Mouse (Mus musculus) ES-E14 (cell line): Measurements from ENCODE around the gene Nfe2l2.

Source experiments
- HCFC1 ChIP-seq: IDR thresholded peaks from 2 replicates; pipeline ENCODE4 v1.6.1; 2012; ENCODE audit warnings: low read length, inconsistent platforms, borderline replicate concordance; ENCODE audit not compliant: insufficient read depth
- ZC3H11A ChIP-seq: IDR thresholded peaks from 2 replicates; pipeline ENCODE4 v1.6.1; 2012; ENCODE audit warnings: low read depth, mild to moderate bottlenecking, inconsistent platforms, low read length, borderline replicate concordance
- ZNF384 ChIP-seq: IDR thresholded peaks from 2 replicates; pipeline ENCODE4 v1.6.1; 2012; ENCODE audit warnings: low read depth, low read length, inconsistent platforms

GRCm38 (mm10) chr2:75750043-75750718 lies 45.7 kb upstream of the Nfe2l2 start:
- TF ChIP-seq ZC3H11A (no peak), ZNF384 (no peak), HCFC1 (no peak)
